Mouse (Mus musculus) cerebellum, adult 9-11 months (tissue): ENCODE measurements around the gene Shq1.

ENCODE experiments used
- DNase-seq: peaks from one replicate; pipeline ENCODE4 v3.0.0; 2022

The Shq1 gene

GRCm38 (mm10) chr6:100526066-100526465, 144.9 kb downstream of the Shq1 start:
- no peak for DNase-seq

GRCm38 (mm10) chr6:100525496-100525895, 145.5 kb downstream of the Shq1 start:
- no peak for DNase-seq

- DNase-seq = no peak
Observed at GRCm38 (mm10) chr6:100522495-100522894, 148.5 kb downstream of the Shq1 start.

GRCm38 (mm10) chr6:100521615-100522398, 149.2 kb downstream of the Shq1 start:
- DNase-seq = no peak

- no peak for DNase-seq
Observed at GRCm38 (mm10) chr6:100520558-100521099, 150.3 kb downstream of the Shq1 start.

DNA sequence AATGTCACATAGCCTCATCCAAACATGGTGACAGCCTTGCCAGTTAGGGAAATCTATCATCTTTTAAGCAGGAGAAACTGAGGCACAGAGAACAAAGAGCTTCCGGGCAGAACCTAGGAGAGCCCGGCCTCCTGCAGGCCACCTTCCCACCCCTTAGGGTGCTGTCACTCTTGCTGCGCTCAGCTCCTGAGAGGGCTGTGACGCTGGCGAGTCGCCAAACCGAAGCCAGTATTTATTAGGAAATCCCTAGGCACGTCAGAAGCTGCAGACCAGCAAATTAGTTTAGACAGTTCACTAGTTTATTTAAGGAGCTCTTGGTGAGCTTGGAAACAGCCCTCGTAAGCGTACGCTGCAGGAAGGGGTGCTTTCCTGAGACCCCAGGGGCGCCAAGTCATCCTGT, 151.1 kb downstream of the Shq1 start:
- DNase-seq = no peak
